Mouse (Mus musculus) stomach, postnatal 0 days (tissue): ENCODE data around the gene Ccn1. TPM values are rescaled to one million over a fixed set of nuclear protein-coding genes. Genes with fewer than 3 reads are reported as not detected.
A peak's percentile ranks its signal among the peaks of the same experiment; 100 is the strongest.

ENCODE experiments used
- ATAC-seq: fragments of 200-750 bp; cut with Nextera tagmentation; 2 replicates; pipeline ENCODE4 v1.8.0; 2017; ENCODE audit not compliant: low FRiP score, low TSS enrichment
- DNase-seq: peaks from one replicate; pipeline ENCODE4 v3.0.0-alpha.2; 2016; ENCODE audit warnings: low spot score
- H3K27ac ChIP-seq: fragments of 300-500 bp; sonication (generic); replicated peaks from 2 replicates; pipeline ENCODE4 v1.5.1; 2014; ENCODE audit warnings: mild to moderate bottlenecking, control low read depth
- H3K27me3 ChIP-seq: fragments of 300-500 bp; sonication (generic); 2 replicates; pipeline ENCODE4 v1.6.1; 2014; ENCODE audit warnings: low read length; ENCODE audit not compliant: control insufficient read depth, insufficient read depth
- H3K36me3 ChIP-seq: fragments of 300-500 bp; sonication (generic); 2 replicates; pipeline ENCODE4 v1.6.1; 2014; ENCODE audit warnings: low read length, mixed read lengths; ENCODE audit not compliant: control insufficient read depth, insufficient read depth
- H3K4me1 ChIP-seq: fragments of 300-500 bp; sonication (generic); replicated peaks from 2 replicates; pipeline ENCODE4 v1.6.1; 2014; ENCODE audit warnings: antibody characterized with exemption; ENCODE audit not compliant: control insufficient read depth, insufficient read depth
- H3K4me2 ChIP-seq: fragments of 300-500 bp; sonication (generic); replicated peaks from 2 replicates; pipeline ENCODE4 v1.6.1; 2014; ENCODE audit warnings: low read depth, mild to moderate bottlenecking, control low read depth, moderate library complexity
- H3K4me3 ChIP-seq: fragments of 300-500 bp; sonication (generic); 2 replicates; pipeline ENCODE4 v1.5.1; 2014; ENCODE audit warnings: low read depth, low read length, control low read depth
- H3K9ac ChIP-seq: fragments of 300-500 bp; sonication (generic); 2 replicates; pipeline ENCODE4 v1.6.1; 2014; ENCODE audit warnings: mild to moderate bottlenecking, low read length, control low read depth, mixed read lengths
- H3K9me3 ChIP-seq: fragments of 300-500 bp; sonication (generic); 2 replicates; pipeline ENCODE4 v1.6.1; 2016; ENCODE audit warnings: low read length; ENCODE audit not compliant: control insufficient read depth
- CTCF ChIP-seq: IDR thresholded peaks from 2 replicates; pipeline ENCODE4 v1.5.1; 2016; ENCODE audit warnings: antibody characterized with exemption, low read depth, mild to moderate bottlenecking, moderate library complexity
- EP300 ChIP-seq: optimal IDR thresholded peaks from 2 replicates; pipeline ENCODE3; 2016; ENCODE audit warnings: antibody characterized with exemption
- WGBS: fragments of 180-500 bp; shearing (Covaris S2); extraction: QIAGEN DNeasy Blood & Tissue Kit; methylation state at CpG from one replicate; pipeline ENCODE4 v1.1.7; 2014; 5-methylcytosine and 5-hydroxymethylcytosine counted together
- polyA plus RNA-seq: library from polyadenylated mRNA; unstranded; fragments of >200 nt; fragmentation: Nextera tagmentation; extraction: Ambion mirVana; gene quantifications from 2 replicates; pipeline ENCODE4 v1.2.1, GENCODE M21; 2015

Ccn1 gene
- polyA plus RNA-seq, 1 experiment from 2014 or later: 78.5 TPM

- Histone ChIP-seq H3K9me3 (no peaks in the 10 kb centered on the region), H3K9ac (no peak overlapping the region), H3K36me3 (no peaks in the 10 kb centered on the region; the same call in none of the 2 replicates), H3K27me3 (no peaks in the 10 kb centered on the region), H3K27ac (no peak overlapping the region), H3K4me2 (no peak overlapping the region), H3K4me1 (0 out of 2 replicates have a peak, but pooled peaks cover 5% of the 10 kb centered on the region), H3K4me3 (no peak overlapping the region)
- TF ChIP-seq CTCF (peak; percentile 37), EP300 (no peak)
- no peak for ATAC-seq
- 91% methylated on average over 7 of the region's 7 CpGs for WGBS
- no peak for DNase-seq
These were observed 50.7 kb downstream of the Ccn1 start for GRCm38 (mm10) chr3:145599059-145599458.

Other genes starting within 250 kb of the Ccn1 start
- gene Znhit6, start 73.8 kb downstream of the Ccn1 start, polyA plus RNA-seq: 16.8 and 17.5 TPM in 2 replicates
- 16.8 and 20.2 TPM in 2 replicates for gene Ddah1, start 108.7 kb upstream of the Ccn1 start, polyA plus RNA-seq